ENCODE assay signal across 15 mouse cellular contexts in the genomic region with DNA sequence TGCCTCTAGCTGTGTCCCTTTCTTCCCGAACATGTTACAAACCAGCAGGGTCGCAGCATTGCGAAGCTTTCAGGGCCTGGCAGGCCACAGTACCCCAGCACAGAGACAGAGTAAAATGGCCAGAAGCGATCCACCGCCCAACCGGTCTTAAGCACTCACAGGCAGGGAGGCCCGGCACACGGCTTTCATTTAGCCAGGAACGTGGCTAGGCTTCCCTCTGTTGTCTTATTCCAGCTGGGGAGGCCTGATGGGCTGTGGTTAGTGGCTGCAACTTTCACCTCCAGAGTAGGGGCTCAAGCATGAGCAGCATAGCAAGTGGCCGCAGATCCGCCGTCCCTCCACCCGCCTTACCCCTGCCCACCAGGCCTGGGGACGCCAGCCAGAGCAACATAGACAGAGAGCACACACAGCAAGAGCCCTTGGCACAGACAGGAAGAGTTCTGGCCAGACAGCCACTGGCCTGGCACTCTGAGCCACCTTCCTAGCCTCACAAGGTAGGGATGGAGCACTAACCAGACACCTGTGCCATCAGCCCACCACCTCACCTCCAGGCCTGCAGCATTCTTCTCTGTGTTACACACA.
DNase-seq lines count a peak whose midpoint lies in the region; ATAC-seq and TF ChIP-seq lines count a peak whose summit lies in the region.
"Had no signal": no experiment of that assay in that cellular context is flagged by ENCODE, and none has a peak within 500 bp of the region (broad histone marks: within the 10 kb centered on the region; RNA-seq: fewer than 3 reads in every experiment).

No protein-coding gene starts in this region.

- no peaks in the 10 kb centered on the region for H3K9me3 ChIP-seq in heart, embryonic 10.5 days
- no peaks in the 10 kb centered on the region for H3K9me3 ChIP-seq in hindbrain, postnatal 0 days (ENCODE audit: low read length)
- H3K9me3 ChIP-seq: G1E; limb, embryonic 13.5 days had no signal

- TF ChIP-seq POLR2A in brain, embryonic 14.5 days (IDR thresholded peaks at IDR 0.05; ENCODE audit: borderline replicate concordance, extremely low read depth, insufficient read depth, insufficient read length, poor library complexity, severe bottlenecking), result no peak

- ATAC-seq in hindbrain, postnatal 0 days, result peak; percentile 51; the same call in 1 of the 2 replicates
- ATAC-seq: liver, postnatal 0 days had no signal

- H3K27ac ChIP-seq in heart, embryonic 10.5 days, result 0 out of 2 replicates have a peak overlapping the region, but pooled peaks have one; percentile 25
- no peak overlapping the region for H3K27ac ChIP-seq in hindbrain, postnatal 0 days
- H3K27ac ChIP-seq: layer of hippocampus, adult 2 months; limb, embryonic 13.5 days had no signal

- 82% methylated on average over 14 of the region's 14 CpGs for WGBS in heart, embryonic 10.5 days
- 46% methylated on average over 14 of the region's 14 CpGs for WGBS in hindbrain, postnatal 0 days

- H3K27me3 ChIP-seq in heart, embryonic 10.5 days (ENCODE audit: insufficient read depth, poor library complexity, severe bottlenecking), result no peaks in the 10 kb centered on the region
- H3K27me3 ChIP-seq in hindbrain, postnatal 0 days (ENCODE audit: insufficient read depth, low read length), result no peaks in the 10 kb centered on the region
- H3K27me3 ChIP-seq: limb, embryonic 13.5 days had no signal

- H3K4me1 ChIP-seq in heart, embryonic 10.5 days, result peaks cover 39% of the 10 kb centered on the region
- H3K4me1 ChIP-seq in hindbrain, postnatal 0 days (ENCODE audit: insufficient read depth, low read length), result peaks cover 24% of the 10 kb centered on the region

- H3K9ac ChIP-seq in hindbrain, postnatal 0 days (replicated peaks; ENCODE audit: low read length), result no peak overlapping the region
- H3K9ac ChIP-seq: limb, embryonic 13.5 days; liver, postnatal 0 days had no signal

- TF ChIP-seq CTCF in brain, embryonic 14.5 days (IDR thresholded peaks at IDR 0.05; ENCODE audit: borderline replicate concordance, extremely low read depth, insufficient read depth, insufficient read length), result no peak
- TF ChIP-seq CTCF in hindbrain, postnatal 0 days (IDR thresholded peaks at IDR 0.05; ENCODE audit: low read depth), result no peak

- no peak overlapping the region for H3K4me3 ChIP-seq in heart, embryonic 10.5 days
- no peak overlapping the region for H3K4me3 ChIP-seq in hindbrain, postnatal 0 days (ENCODE audit: low read length)
- H3K4me3 ChIP-seq: layer of hippocampus, adult 2 months; limb, embryonic 13.5 days had no signal

- DNase-seq in heart, embryonic 10.5 days (ENCODE audit: low spot score), result no peak
- no peak for DNase-seq in heart, postnatal 4 days
- DNase-seq in brain, embryonic 14.5 days (ENCODE audit: low read depth), result peak; percentile 73
- peak; percentile 53 to 54 for DNase-seq in cerebellum, postnatal 36 days
- DNase-seq in hindbrain, postnatal 0 days (ENCODE audit: low spot score), result peak; percentile 48
- no peak for DNase-seq in layer of hippocampus, postnatal 25 days (ENCODE audit: extremely low spot score in 1 of 2, low spot score in 1 of 2)
- no peak for DNase-seq in right cerebral cortex, adult 2 months (ENCODE audit: low spot score in 2 of 2)
- no peak for DNase-seq in gastrocnemius, adult 18-20 months (ENCODE audit: low spot score)
- DNase-seq: adrenal gland, adult 2 months; kidney, adult 8-10 months; liver, postnatal 0 days; right cerebral cortex, postnatal 4 days had no signal

- H3K4me2 ChIP-seq in hindbrain, postnatal 0 days (ENCODE audit: low read depth, low read length), result no peak overlapping the region
- H3K4me2 ChIP-seq: limb, embryonic 13.5 days had no signal

- H3K36me3 ChIP-seq in heart, embryonic 10.5 days, result peaks cover 39% of the 10 kb centered on the region
- H3K36me3 ChIP-seq in hindbrain, postnatal 0 days (ENCODE audit: insufficient read depth, low read length), result no peaks in the 10 kb centered on the region

Comparison
In these comparisons a context has a peak if more than half of its experiments do, and no peak if none do; other contexts are left out.
1. DNase-seq: peak in brain, embryonic 14.5 days (single experiment), cerebellum, postnatal 36 days (2 of 2) and hindbrain, postnatal 0 days (single experiment); none in heart, embryonic 10.5 days (single experiment), heart, postnatal 4 days (single experiment), layer of hippocampus, postnatal 25 days (0 of 2), right cerebral cortex, adult 2 months (0 of 2) and gastrocnemius, adult 18-20 months (single experiment).